Comparison of ENCODE assay signal across 21 mouse cellular contexts in the genomic region with DNA sequence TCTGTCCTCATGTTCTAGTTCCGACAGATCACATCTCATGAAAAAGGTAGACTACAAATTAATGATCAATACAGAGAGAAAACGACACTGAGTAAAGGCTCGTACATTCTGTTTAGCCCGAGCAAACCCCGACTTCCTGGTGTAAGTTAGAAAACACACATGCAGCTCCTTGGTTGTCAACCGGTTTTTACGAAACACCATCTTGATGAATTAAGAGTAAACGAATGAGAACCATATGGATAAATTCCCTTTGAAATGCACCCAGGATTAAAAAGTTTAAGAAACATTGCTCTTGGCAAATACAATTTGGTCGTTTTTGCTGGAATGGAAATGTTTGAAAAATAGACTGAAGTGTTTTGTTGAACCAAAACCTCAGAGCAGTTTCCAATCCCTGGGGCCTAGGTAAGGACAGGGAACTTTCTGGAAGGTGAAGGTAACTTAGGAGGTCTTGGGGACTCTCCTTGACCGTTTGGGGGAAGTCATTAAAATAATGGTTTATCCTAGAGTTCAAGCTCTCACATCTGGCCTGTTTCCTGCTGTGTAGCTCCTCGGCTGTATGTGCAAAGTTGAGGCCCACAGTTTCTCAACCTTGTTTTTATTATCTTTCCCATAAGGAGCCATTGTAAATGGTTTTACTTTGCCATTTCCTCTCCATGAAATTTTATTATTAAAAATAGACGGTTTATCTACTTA.
DNase-seq lines count a peak whose midpoint lies in the region; ATAC-seq and TF ChIP-seq lines count a peak whose summit lies in the region.
"Had no signal": no experiment of that assay in that cellular context is flagged by ENCODE, and none has a peak within 500 bp of the region (broad histone marks: within the 10 kb centered on the region; RNA-seq: fewer than 3 reads in every experiment).

No protein-coding gene starts in this region.

- 29% methylated on average over 12 of the region's 12 CpGs for WGBS in lung, embryonic 14.5 days
- WGBS in limb, embryonic 14.5 days: 20% methylated on average over 12 of the region's 12 CpGs
- WGBS in neural tube, embryonic 15.5 days: 81% methylated on average over 12 of the region's 12 CpGs

- TF ChIP-seq POLR2A in embryonic fibroblast, embryonic 13.5 days (IDR thresholded peaks at IDR 0.05; ENCODE audit: low read depth, low read length): no peak
- TF ChIP-seq POLR2A in limb, embryonic 14.5 days (IDR thresholded peaks at IDR 0.05; ENCODE audit: borderline replicate concordance, extremely low read depth, insufficient read depth, insufficient read length): no peak

- TF ChIP-seq CTCF in lung, embryonic 14.5 days (IDR thresholded peaks at IDR 0.05; ENCODE audit: low read depth): no peak
- no peak for TF ChIP-seq CTCF in embryonic fibroblast, embryonic 13.5 days (IDR thresholded peaks at IDR 0.05; ENCODE audit: borderline replicate concordance, insufficient read depth, low read length)

- no peaks in the 10 kb centered on the region for H3K36me3 ChIP-seq in lung, embryonic 14.5 days (ENCODE audit: insufficient read depth)
- no peaks in the 10 kb centered on the region for H3K36me3 ChIP-seq in limb, embryonic 14.5 days (ENCODE audit: control insufficient read depth, insufficient read depth, low read length)
- H3K36me3 ChIP-seq in neural tube, embryonic 15.5 days: no peaks in the 10 kb centered on the region
- H3K36me3 ChIP-seq: forebrain, embryonic 10.5 days; heart, embryonic 13.5 days; hindbrain, embryonic 13.5 days; midbrain, embryonic 12.5 days; neural tube, embryonic 12.5 days had no signal

- ATAC-seq in lung, embryonic 14.5 days (ENCODE audit: insufficient read depth): peak; percentile 77; the same call in 1 of the 2 replicates
- ATAC-seq in limb, embryonic 14.5 days (ENCODE audit: low FRiP score, low read depth): peak; percentile 57
- ATAC-seq in neural tube, embryonic 15.5 days (ENCODE audit: low FRiP score): no peak
- ATAC-seq: forebrain, postnatal 0 days had no signal

- H3K9ac ChIP-seq in lung, embryonic 14.5 days: no peak overlapping the region
- no peak overlapping the region for H3K9ac ChIP-seq in limb, embryonic 14.5 days (ENCODE audit: low read depth, low read length, severe bottlenecking)
- no peak overlapping the region for H3K9ac ChIP-seq in neural tube, embryonic 15.5 days (replicated peaks)
- H3K9ac ChIP-seq: forebrain, postnatal 0 days; heart, embryonic 13.5 days; hindbrain, embryonic 13.5 days; midbrain, embryonic 12.5 days; neural tube, embryonic 12.5 days had no signal

- 0 out of 2 replicates have a peak overlapping the region, but pooled peaks have one; percentile 36 for H3K4me2 ChIP-seq in lung, embryonic 14.5 days
- no peak overlapping the region for H3K4me2 ChIP-seq in limb, embryonic 14.5 days (replicated peaks; ENCODE audit: low read depth, low read length, severe bottlenecking)
- no peak overlapping the region for H3K4me2 ChIP-seq in neural tube, embryonic 15.5 days
- H3K4me2 ChIP-seq: heart, embryonic 13.5 days; hindbrain, embryonic 13.5 days; midbrain, embryonic 12.5 days; neural tube, embryonic 12.5 days had no signal

- peaks cover 4% of the 10 kb centered on the region; the same call in 1 of the 2 replicates for H3K4me1 ChIP-seq in lung, embryonic 14.5 days (ENCODE audit: insufficient read depth)
- peaks cover 3% of the 10 kb centered on the region; the same call in 1 of the 2 replicates for H3K4me1 ChIP-seq in embryonic fibroblast, embryonic 13.5 days (ENCODE audit: control insufficient read depth, insufficient read depth, low read length)
- H3K4me1 ChIP-seq in limb, embryonic 14.5 days (ENCODE audit: control insufficient read depth, insufficient read depth, low read length): peaks cover 10% of the 10 kb centered on the region
- no peaks in the 10 kb centered on the region for H3K4me1 ChIP-seq in neural tube, embryonic 15.5 days
- H3K4me1 ChIP-seq: forebrain, embryonic 10.5 days; hindbrain, embryonic 13.5 days; midbrain, embryonic 12.5 days; neural tube, embryonic 12.5 days had no signal

- H3K4me3 ChIP-seq in lung, embryonic 14.5 days (ENCODE audit: low read depth, low read length): no peak overlapping the region
- H3K4me3 ChIP-seq in embryonic fibroblast, embryonic 13.5 days (ENCODE audit: insufficient read depth, low read length): no peak overlapping the region
- no peak overlapping the region for H3K4me3 ChIP-seq in limb, embryonic 14.5 days (replicated peaks; ENCODE audit: low read length)
- no peak overlapping the region for H3K4me3 ChIP-seq in neural tube, embryonic 15.5 days (replicated peaks)
- H3K4me3 ChIP-seq: forebrain, embryonic 10.5 days; heart, embryonic 13.5 days; hindbrain, embryonic 13.5 days; layer of hippocampus, adult 2 months; midbrain, embryonic 12.5 days; neural tube, embryonic 12.5 days had no signal

- no peaks in the 10 kb centered on the region for H3K27me3 ChIP-seq in lung, embryonic 14.5 days (ENCODE audit: insufficient read depth, low read length)
- no peaks in the 10 kb centered on the region for H3K27me3 ChIP-seq in limb, embryonic 14.5 days (ENCODE audit: control insufficient read depth, insufficient read depth, low read length)
- H3K27me3 ChIP-seq in neural tube, embryonic 15.5 days (replicated peaks): no peaks in the 10 kb centered on the region
- H3K27me3 ChIP-seq: heart, embryonic 13.5 days; hindbrain, embryonic 13.5 days; midbrain, embryonic 12.5 days; neural tube, embryonic 12.5 days had no signal

- DNase-seq in embryo, embryonic 10.5 days (ENCODE audit: low spot score): peak; percentile 24
- DNase-seq in embryo, embryonic 10 days (ENCODE audit: low spot score): no peak
- peak; percentile 93 for DNase-seq in lung, embryonic 14.5 days
- no peak for DNase-seq in lung, postnatal 25 days (ENCODE audit: low spot score)
- DNase-seq in limb, embryonic 14.5 days (ENCODE audit: low spot score): peak; percentile 47
- no peak for DNase-seq in adrenal gland, postnatal 14 days
- DNase-seq: adrenal gland, adult 2 months; cerebellum, postnatal 10 days; forebrain, postnatal 0 days; kidney, postnatal 10 days; liver; right cerebral cortex, adult 18-20 months; thymus, postnatal 4 days had no signal

- H3K9me3 ChIP-seq in lung, embryonic 14.5 days (ENCODE audit: low read depth, low read length): no peaks in the 10 kb centered on the region
- no peaks in the 10 kb centered on the region for H3K9me3 ChIP-seq in limb, embryonic 14.5 days (ENCODE audit: control insufficient read depth, low read length)
- no peaks in the 10 kb centered on the region for H3K9me3 ChIP-seq in neural tube, embryonic 15.5 days (replicated peaks)
- H3K9me3 ChIP-seq: forebrain, embryonic 10.5 days; heart, embryonic 13.5 days; hindbrain, embryonic 13.5 days; midbrain, embryonic 12.5 days; neural tube, embryonic 12.5 days had no signal

- peak overlapping the region; percentile 76 for H3K27ac ChIP-seq in lung, embryonic 14.5 days (ENCODE audit: low read depth)
- peak overlapping the region; percentile 68; the same call in 1 of the 2 replicates for H3K27ac ChIP-seq in embryonic fibroblast, embryonic 13.5 days (ENCODE audit: insufficient read depth, low read length)
- peak overlapping the region; percentile 65 for H3K27ac ChIP-seq in limb, embryonic 14.5 days (replicated peaks; ENCODE audit: low read depth, low read length)
- H3K27ac ChIP-seq in neural tube, embryonic 15.5 days (replicated peaks): no peak overlapping the region
- H3K27ac ChIP-seq: forebrain, embryonic 10.5 days; heart, embryonic 13.5 days; hindbrain, embryonic 13.5 days; layer of hippocampus, adult 2 months; midbrain, embryonic 12.5 days; neural tube, embryonic 12.5 days had no signal

Comparison
In these comparisons a context has a peak if more than half of its experiments do, and no peak if none do; other contexts are left out.
1. DNase-seq: peak in embryo, embryonic 10.5 days (single experiment), lung, embryonic 14.5 days (single experiment) and limb, embryonic 14.5 days (single experiment); none in embryo, embryonic 10 days (single experiment), lung, postnatal 25 days (single experiment) and adrenal gland, postnatal 14 days (single experiment).